Mouse (Mus musculus): ENCODE data around the gene Snap91. TPM values are rescaled to one million over a fixed set of nuclear protein-coding genes. Genes with fewer than 3 reads are reported as not detected.

The Snap91 gene
- polyA plus RNA-seq, 3 experiments from 2014 or later, result 0.15 TPM; not detected in 2

DNA sequence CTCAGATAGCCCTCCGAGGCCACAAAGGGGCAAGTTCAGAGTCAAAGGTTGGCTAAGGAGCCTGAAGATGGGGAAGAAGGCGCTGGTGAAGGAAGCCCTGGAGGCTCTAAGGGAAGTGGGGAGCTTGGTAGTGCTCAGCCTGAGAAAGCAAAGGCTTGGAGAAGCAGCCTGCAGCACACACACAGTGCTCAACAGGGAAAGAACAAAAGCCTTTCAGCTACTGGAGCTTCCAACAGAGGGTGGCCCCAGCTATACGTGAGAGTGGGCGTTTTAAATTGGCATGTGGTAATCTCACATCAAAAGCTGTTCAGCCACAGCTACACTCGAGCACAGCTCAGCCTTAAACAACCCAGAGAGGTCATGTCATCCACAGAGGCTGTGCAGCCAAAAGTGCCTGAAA, 67.1 kb downstream of the Snap91 start:
- no peak for ATAC-seq

- no peak for ATAC-seq
Observed at GRCm38 (mm10) chr9:86810696-86811232, 69.7 kb downstream of the Snap91 start.

DNA sequence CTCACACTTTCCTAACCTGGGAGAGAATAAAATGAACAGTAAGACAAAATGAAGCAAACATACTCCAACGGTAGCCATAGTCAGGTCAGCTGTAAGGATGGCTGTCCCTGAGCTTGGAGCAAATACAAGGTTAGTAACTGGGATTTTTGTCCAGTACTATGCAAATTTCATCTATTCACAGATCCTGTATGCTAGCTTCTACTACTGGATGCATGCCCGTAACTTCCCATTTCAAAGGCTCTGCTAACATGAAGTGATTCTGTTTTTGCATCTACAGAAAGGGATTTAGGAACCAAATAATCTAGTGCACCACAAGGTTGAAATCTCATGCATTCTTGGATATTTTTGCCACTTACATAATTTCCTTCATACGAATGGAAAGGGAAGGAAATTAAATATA, 70.2 kb downstream of the Snap91 start:
- ATAC-seq, result no peak

DNA sequence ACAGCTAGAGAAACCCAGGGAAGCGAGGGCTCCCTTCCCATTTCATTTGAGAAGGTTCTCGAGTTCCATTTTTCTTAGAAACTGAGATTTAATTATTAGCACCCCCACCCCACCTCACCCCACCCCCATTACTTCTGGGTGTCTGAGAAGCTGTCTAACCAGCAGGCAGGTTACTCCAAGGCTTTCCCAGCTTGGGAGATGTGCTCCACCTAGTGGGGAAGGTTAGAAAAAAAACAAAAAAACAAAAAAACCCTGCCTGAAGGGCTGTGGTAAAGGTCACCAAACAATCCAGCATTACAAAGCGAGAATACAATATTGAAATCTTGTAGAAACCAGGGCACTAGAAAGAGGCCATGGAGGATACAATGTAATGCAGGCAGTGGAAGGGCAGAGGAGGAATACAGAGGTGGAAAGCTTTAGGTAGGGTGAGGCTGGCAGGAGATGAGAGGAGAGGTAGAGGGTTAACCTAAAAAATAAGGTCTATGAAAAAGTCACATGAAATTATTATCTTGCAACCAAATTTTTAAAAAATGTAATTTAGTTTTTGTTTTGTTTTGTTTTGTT, 79.8 kb downstream of the Snap91 start:
- no peak for ATAC-seq

GRCm38 (mm10) chr9:86799099-86799498, 81.4 kb downstream of the Snap91 start:
- no peak for ATAC-seq

DNA sequence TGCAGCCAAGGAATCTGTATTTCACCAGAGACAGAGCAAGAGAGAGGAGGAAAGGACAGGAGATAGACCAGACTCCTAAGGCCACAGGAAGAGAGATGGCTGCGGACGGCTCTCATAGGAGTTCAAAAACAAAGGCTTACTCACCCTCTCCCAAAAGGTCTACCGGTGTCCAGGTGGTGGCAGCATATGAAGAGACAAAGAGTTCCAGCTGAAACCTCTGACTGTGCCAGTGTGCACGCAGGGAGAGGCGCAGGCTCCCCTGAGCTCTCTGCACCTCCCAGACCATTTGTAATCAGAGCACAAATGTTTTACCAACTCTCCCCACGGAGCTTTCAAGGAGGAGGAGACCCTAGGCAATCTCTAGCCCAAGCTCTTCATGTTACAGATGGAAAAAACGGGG, 81.8 kb downstream of the Snap91 start:
- ATAC-seq, result no peak

- no peak for ATAC-seq
Observed at GRCm38 (mm10) chr9:86798129-86798528, 82.3 kb downstream of the Snap91 start.

- ATAC-seq, result no peak
Observed at GRCm38 (mm10) chr9:86797553-86797952, 82.9 kb downstream of the Snap91 start.

DNA sequence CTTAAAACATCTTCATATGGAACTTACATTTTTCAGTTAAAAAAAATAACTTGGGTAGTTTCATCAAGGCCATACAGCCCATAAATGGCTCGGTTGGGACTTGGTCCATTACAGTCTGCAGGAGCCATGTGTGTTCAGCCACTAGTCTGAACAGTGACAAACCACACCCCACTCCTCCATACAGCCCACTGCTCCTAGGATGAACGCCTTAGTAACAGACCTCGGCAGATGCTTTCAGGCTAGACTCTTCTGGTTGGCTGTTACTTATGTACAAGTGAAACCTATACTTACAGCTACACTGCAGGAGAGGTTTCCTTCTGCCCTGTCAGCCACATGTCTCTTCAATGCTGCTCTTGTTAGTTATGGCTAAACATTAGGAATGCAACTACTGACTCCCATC, 85.2 kb downstream of the Snap91 start:
- ATAC-seq, result no peak

GRCm38 (mm10) chr9:86791927-86792326, 88.5 kb downstream of the Snap91 start:
- no peak for ATAC-seq

DNA sequence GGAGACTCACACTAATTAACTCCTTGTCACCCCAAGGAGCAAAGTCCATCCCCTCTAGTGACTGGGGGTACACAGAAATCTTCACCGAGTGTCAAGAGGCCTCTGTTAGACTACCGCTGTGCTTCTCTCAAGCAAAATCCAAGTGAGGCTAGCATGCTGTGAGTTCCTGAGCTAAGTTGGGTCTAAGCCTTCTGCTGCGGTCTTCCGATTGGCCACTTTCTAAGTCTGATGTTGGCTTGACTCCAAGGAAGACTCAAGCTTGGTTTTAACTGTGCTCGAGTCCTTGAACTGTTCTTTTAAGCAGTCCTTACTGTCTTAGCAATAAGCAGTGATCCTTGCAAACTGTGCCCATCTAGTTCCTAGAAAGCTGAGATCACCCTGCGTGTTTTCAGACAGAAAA, 91.3 kb downstream of the Snap91 start:
- no peak for ATAC-seq

- ATAC-seq, result no peak
Observed at GRCm38 (mm10) chr9:86782836-86783235, 97.6 kb downstream of the Snap91 start.

DNA sequence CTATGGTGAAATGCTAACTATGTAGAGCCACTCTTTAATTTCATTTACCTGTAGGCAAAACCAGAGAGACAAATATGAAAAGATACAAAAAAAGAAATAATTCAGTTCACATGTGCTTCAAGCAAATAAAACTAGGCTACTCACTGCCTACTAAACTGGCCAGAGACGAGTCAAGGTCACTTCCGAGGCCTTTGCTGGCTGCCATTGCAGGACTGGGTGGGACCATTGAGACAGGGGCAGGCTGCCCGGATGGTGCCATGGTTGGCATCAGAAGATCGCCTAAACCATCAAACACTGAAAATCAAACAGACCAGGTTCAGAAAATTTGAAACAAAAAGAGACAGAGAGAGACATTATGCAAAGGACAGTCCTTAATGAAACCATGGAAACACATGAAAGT, 99.0 kb downstream of the Snap91 start:
- ATAC-seq, result no peak

GRCm38 (mm10) chr9:86778212-86778611, 102.2 kb downstream of the Snap91 start:
- ATAC-seq, result no peak

DNA sequence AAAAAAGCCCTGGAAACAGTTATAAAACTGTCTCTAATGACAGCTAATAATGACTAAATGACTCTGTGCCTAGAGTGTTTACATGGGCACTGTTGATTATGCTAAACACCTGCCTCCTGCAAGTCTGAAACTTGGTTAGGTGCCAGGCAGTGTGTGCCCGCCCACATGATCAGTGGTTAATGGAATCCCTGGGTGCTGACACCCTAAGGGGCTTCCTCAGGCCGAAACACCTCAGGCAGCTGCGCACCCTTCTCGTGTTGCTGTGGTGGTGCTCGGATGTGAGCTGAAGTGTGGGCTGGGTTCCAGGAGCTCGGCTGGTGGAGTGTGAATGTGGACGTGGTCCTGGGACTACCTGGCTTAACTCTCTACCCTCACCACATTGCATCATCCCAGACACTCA, 103.1 kb downstream of the Snap91 start:
- no peak for ATAC-seq

- ATAC-seq, result no peak
Observed at GRCm38 (mm10) chr9:86775374-86775773, 105.1 kb downstream of the Snap91 start.

DNA sequence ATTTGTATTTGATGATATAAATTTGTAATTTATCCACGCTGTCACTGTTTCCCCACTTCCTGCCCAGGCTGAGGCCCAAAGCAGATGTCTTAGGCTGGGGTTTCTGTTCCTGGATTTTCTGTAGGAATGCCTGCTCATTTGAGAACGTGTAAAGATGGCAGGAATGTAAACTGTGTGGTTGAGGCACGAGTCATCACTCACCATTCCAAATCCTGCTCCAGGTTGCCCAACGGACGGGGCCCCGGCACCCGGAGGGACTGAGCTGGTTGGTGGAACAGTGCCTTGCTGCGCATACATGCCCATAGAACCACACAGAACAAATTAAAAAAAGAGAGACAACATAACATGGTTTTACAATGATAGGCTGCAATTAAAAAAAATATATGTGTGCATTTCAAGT, 106.5 kb downstream of the Snap91 start:
- no peak for ATAC-seq

- ATAC-seq, result no peak
Observed at GRCm38 (mm10) chr9:86772897-86773296, 107.6 kb downstream of the Snap91 start.

DNA sequence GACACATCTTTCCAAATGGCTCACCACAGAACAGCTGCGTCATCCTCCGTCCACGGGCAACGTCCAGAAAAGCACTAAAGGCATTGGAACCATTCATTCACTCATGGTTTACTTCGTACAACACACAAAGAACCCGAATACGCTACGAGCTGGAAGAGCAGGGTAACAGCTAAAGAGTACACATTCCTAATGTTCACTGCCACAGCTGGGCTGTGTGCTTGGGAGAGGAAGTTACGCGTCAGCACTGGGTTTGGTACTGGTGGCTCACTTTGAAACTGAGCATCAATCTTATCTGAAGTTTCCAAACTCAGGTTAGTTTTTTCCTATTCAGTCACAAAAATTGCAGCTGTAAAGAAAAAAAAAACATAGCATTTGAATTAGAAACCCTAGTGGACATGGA, 113.5 kb downstream of the Snap91 start:
- no peak for ATAC-seq

GRCm38 (mm10) chr9:86764002-86764401, 116.5 kb downstream of the Snap91 start:
- ATAC-seq, result no peak

GRCm38 (mm10) chr9:86762477-86763376, 117.7 kb downstream of the Snap91 start:
- no peak for ATAC-seq

GRCm38 (mm10) chr9:86745926-86746581, 134.4 kb downstream of the Snap91 start:
- ATAC-seq, result peak; percentile 41

GRCm38 (mm10) chr9:86744041-86744440, 136.4 kb downstream of the Snap91 start:
- ATAC-seq, result no peak
